Mouse (Mus musculus): ENCODE measurements around the gene Muc3.

The Muc3 gene

DNA sequence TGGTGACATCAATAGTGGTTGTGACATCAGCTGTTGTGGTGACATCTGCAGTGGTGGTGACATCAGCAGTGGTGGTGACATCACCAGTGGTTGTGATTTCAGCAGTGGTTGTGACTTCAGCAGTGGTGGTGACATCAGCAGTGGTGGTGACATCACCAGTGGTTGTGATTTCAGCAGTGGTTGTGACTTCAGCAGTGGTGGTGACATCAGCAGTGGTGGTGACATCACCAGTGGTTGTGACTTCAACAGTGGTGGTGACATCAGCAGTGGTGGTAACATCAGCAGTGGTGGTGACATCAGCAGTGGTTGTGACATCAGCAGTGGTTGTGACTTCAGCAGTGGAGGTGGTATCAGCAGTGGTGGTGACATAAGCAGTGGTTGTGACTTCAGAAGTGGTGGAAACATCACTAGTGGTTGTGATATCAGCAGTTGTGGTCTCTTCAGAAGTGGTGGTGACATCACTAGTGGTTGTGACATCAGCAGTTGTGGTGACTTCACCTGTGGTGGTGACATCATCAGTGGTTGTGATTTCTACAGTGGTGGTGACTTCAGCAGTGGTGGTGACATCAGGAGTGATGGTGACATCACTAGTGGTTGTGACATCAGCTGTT, at the start of gene Muc3:
Gene Muc3, minus strand, starts transcription at position 51 of the 611 bp plus-strand sequence.
- DNase-seq (ENCODE audit: low spot score in 2 of 2), result peak; percentile 11 to 34

DNA sequence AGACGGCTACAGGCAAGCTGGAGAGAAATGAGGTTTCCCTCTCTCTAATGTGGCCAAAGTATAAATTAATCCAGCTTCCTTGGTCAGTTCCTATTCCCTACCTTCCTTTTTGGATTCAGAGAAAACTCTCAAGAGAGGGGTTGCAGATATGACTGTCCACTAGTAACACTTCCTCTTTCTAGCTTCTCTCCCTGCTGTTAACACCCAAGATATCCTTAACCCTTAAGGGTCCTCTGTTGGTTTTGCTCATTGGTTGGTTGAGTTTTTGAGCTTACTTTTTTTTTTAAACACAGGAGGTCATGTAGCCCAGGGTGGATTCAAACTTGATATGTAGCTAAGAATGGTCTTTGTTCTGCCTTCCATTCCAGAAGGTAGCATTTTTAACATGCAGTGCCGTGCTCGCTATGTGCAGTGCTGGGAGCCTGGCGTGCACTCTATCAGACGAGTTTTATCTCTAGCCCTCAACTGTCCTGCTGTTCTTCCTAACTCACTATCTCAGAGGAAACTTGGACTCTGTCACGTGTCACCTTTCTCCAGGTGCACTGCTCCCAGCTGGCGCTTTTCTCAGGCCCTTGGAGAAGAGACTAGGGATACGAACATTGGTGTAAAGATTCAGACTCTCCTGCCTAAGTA, 45.5 kb upstream of the Muc3 start:
- DNase-seq (ENCODE audit: low spot score in 2 of 2), result no peak

DNA sequence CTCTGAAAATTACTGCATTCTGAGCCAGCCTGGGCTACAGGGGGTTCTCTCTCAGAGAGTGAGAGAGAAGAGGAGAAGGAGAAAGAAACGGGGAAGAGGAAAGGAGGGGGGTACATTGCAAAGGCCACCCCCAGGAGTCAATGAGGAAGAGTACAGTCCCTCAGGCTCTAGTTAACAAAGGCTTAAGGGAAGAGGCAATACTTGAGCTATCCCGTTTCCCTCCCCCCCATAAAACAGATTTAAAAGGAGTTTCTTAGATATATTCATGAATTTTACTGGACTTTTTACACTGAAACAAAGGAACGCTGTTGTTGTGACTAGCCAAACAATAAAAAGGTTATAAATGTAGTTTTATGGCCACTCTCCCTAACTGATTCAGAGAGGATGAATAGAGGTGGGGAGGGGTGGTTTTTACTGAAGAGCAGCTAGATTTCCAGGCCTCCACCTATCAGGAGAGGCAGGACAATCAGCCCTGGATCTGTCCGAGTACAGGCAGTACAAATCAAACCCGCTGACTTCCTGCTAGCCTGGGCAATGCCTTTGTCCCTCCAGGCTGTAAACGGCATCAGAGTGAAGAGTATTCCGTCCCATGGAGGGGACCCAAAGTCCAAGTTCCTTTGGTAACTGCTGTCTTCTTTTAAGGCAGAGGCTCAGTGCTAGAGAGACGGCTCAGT, 44.3 kb upstream of the Muc3 start:
- DNase-seq (ENCODE audit: low spot score in 2 of 2), result no peak

DNA sequence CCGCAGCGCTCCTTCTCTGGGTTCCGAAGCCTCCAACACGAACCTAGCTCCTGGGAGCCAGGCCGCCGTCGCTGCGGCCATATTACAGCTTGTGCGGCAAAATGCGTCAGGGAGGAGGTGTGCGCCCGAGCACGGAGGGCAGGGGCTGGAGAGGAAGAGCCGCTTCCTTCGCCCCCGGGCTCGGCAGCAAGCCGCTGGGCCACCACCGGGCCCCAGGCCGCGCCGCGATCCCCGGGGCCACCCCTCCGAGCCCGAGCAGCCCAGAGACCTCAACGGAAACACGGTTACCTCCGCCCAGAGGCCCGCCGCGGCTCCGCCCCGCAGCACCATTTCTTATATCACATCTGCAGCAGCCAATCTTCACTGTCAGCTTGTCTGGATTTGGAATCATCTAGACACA, 40.2 kb upstream of the Muc3 start:
- peak; percentile 24 to 39 for DNase-seq (ENCODE audit: low spot score in 2 of 2)

DNA sequence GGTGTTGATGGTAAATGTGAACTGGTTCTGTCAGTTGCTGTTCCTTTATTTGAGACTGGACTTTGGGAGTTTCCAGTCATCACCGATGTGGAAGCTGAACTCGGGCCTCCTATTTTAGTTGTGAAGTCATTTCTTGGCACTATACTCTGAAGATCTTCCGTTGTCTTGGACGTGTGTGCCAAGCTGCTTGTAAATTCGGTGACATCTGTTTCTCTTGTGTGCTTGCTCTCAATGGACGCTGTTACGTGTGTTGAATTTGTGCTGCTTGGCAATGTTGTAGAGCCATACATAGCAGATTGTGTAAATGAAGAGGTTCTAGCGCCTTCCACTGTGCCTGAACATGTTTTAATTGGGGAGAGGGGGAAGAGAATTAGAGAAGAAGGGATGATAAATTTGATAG, 36.2 kb upstream of the Muc3 start:
- no peak for DNase-seq (ENCODE audit: low spot score in 2 of 2)

DNA sequence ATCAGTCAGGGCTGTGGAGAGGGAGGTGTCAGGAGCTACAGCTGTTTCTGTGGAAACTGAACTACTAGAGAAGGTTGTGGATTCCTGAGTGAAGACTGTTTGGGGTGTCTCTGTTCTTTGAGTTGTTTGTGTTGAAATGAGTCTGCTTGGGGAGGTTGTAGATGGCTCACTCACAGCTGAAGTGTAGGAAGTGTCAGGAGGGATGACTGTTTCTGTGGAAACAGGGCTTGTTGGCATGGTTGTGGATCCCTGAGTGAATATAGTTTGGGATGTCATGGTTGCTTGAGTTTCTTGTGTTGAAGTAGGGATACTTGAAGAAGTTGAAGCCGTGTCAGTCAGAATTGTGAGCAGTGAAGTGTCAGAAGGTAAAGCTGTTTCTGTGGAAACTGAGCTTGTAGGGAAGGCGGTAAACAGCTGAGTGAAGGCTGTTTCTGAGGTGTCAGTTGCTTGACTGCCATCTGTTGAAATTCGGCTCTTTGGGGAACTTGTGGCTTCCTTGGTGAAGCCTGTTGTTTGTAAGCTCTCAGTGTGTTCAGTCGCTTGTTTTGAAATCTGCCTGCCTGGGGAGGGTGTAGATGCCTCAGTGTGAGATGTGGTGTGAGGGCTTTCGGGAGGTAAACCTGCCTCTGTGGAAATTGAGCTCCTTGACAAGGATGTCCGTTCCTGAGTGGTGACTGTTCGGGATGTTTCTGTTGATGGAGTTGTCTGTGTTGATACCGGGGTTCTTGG, 30.7 kb upstream of the Muc3 start:
- peak; percentile 17 to 22 for DNase-seq (ENCODE audit: low spot score in 2 of 2)

DNA sequence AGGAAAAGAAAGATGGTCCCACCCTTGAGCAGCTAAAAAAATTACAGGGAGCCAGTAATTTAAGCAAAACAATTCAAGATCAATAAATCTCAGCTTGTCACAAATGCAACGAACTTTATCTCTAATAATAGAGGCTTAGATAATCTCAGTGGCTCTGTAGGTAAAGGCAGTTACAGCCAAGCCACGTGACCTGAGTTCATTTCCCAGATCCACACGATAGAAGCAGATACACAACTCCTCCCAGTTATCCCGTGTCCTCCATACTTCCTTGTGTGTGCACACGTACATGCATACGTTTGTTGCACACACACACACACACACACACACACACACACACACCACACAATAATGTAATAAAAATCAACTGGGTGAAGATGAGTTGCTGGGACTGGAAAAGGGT, 24.8 kb upstream of the Muc3 start:
- no peak for DNase-seq (ENCODE audit: low spot score in 2 of 2)

DNA sequence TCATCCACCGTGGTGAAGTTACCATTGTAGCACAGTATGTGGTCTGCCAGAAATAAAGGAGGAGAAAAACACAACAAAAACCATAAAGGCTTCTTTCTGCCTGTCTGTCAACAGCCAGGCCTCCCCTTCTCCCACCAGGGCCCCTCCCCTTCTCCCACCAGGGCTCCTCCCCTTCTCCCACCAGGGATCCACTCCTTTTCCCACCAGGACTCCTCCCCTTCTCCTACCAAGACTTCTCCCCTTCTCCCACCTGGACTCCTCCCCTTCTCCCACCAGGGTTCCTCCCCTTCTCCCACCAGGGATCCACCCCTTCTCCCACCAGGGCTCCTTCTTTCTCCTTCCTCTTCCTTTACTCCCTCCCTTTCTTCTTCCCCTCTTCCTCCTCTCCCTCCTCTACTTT, 23.5 kb upstream of the Muc3 start:
- no peak for DNase-seq (ENCODE audit: low spot score in 2 of 2)

DNA sequence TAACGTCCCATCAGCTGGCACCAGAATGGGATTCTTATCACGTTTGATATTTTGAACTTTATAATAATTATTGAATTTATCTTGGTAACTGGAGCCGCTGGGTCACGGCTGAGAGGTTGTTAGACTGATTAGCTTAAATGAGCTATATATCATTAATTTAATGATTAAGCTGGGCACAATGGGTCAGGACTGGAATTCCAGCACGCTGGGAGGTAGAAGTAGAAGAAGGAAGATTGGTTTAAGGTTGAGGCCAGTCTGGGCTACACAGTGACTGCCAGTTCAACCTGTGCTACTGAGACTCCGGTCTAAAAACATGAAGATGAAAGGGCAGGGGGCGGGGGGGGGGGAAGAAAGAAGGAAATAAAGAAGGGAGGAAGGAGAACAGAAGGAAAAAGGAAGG, 22.4 kb upstream of the Muc3 start:
- DNase-seq (ENCODE audit: low spot score in 2 of 2), result no peak

DNA sequence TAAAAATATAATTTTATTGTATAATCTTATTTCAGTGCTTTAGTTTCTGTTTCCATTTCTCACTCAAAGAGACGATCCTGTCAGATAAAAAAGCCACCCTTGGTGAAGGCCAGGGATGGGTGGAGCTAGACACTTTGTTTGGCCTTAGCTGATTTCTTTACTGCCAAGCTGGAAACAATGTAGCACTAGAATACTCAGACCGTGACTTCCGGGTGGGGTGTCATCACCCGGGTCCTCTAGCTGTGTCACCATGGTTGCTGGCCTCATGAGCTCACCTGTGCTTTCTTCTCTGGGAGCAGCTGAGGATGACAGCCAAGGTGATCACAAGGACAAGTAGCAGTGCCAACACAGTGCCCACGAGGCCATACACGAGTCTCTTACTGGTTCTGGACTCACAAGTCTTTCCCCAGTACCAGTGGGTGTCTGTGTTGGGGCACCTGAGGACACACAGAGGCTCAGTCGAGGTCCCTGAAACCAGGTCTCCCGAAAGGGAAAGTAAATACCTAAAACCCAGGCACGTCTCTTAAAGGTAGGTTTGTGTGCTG, 21.8 kb upstream of the Muc3 start:
- peak; percentile 34 to 70 for DNase-seq (ENCODE audit: low spot score in 2 of 2)

DNA sequence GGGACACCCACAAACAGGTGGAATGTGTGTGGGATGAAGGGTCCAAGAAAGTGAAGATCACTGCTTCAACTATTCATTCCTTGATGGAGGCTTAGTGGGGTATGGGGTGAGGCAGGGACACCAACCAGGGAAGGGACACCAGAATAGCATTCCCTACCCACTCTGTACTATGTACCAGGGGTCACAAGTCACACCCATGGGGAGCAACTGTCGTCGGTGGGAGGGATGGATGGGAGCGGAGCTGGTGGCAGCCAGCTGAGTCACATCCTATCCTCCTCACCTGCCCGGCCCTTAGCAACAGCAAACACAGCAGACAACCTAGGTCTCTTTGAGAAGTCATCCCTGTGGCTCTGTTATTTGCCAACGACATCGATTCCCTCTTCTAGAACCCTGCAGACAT, 18.4 kb upstream of the Muc3 start:
- no peak for DNase-seq (ENCODE audit: low spot score in 2 of 2)

DNA sequence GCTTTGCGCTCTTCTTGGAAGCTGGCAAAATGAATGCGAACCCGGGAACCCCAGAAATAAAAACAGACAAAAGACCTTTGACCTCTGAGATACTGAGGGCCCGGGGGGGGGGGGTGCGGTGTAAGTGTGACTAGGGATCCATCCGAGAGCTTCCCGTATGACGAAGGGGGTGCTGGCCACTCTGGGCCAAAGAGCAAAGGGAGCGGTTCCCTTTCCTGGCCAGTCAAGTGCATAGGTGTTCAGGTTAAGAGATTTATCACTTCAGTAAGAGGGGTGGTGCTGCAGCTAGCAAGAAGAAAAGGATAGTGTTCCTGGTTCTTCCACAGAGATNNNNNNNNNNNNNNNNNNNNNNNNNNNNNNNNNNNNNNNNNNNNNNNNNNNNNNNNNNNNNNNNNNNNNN, 16.9 kb upstream of the Muc3 start:
- DNase-seq (ENCODE audit: low spot score in 2 of 2), result no peak

DNA sequence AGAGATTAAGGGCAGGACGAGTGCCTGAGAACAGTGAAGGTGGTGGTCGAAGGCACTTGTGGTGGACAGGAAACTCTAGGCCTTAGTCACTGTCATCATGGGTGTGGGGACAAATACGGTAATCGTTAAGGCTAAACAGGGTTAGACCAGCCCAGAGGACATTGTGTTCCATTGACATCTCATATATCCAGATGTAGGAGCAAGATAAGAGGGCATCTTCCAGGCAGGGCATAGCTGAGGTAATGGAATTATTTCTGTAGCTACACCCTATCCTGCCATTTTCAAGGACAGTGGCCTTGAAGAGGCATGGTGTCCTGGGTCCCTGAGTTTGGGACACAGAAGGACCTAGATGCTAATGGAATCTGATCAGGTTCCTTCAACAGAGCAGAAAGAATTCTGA, 12.7 kb upstream of the Muc3 start:
- no peak for DNase-seq (ENCODE audit: low spot score in 2 of 2)

DNA sequence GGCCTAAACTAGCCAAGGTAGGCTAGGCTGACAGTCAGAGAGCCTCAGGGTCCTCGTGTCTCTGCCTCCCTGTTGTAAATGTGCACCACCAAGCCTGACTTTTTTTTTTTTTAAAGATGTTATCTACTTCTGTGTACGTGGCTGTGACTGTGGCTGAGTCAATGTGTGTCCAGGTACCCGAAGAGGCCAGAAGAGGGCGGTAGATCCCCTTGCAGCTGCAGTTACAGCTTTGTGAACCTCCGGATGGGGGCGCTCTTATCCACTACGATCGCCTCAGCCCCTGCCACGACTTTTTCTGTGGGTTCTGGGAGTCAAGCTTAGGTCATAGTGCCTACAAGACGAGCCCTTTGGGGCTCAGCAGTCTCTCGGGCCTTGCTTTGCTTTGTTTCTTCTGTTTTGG, 10.3 kb upstream of the Muc3 start:
- peak; percentile 78 to 83 for DNase-seq (ENCODE audit: low spot score in 2 of 2)

DNA sequence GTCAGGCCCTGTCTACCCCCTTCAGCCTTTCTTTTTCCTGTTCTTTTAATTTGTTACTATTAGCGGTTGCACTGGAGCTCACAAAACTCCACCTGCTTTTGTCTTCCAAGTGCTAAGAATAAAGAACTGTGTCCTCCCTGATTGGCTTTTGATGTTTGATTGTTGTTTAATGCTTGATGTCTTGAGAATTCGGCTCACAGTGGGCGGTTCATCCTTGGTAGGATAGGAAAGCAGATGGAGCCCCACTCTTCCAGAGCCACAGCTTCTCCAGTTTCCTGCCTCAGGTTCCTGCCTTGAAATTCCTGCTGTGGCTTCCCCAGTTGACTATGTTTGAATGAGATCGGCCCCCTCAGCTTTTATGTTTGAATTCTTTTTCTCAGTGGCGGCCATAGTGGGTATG, 4.2 kb upstream of the Muc3 start:
- DNase-seq (ENCODE audit: low spot score in 2 of 2), result no peak

DNA sequence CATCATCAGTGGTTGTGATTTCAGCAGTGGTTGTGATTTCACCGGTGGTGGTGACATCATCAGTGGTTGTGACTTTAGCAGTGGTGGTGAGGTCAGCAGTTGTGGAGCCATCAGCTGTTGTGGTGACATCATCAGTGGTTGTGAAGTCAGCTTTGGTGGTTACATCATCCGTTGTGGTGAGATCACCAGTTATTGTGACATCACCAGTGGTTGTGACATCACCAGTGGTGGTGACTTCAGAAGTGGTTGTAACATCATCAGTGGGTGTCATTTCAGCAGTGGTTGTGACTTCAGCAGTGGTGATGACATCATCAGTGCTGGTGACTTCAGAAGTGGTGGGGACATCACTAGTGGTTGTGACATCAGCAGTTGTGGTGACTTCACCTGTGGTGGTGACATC, 3.5 kb upstream of the Muc3 start:
- DNase-seq (ENCODE audit: low spot score in 2 of 2), result peak; percentile 16 to 19

DNA sequence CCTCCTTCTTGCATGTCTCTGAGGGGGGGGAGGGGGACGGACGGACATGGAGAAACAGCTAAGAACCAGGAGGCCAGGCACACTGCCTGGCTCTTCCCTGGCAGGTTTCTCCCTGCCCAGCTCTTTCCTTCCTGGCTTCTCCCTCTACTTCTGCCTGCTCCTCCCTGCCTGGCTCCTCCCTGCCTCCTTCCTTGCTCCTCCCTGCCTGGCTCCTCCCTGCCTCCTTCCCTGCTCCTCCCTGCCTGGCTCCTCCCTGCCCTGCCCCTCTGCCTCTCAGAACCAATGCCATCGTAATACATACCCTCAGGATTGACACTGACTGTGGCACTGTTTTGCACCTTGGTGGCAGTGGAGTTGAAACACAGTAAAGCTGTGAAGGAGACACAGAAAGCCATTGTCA, 8.3 kb downstream of the Muc3 start:
- no peak for DNase-seq (ENCODE audit: low spot score in 2 of 2)

DNA sequence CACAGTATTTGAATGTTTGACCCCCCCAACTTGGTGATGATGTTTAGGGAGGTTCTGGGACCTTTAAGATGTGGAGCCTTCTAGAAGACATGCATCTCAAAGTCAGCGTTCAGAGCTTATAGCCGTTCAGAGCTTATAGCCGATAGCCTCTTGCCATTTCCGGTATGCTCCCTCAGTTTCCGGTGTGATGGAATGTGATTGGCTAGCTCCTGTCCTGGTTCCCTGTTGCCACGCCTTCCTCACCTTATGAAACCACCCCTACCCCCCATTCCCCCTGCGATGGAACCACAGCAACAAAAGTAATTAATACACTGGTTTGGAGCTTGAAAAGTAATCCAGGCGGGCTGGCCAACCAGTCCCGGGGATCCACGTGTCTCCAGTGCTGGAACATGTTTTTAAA, 10.1 kb downstream of the Muc3 start:
- no peak for DNase-seq (ENCODE audit: low spot score in 2 of 2)

DNA sequence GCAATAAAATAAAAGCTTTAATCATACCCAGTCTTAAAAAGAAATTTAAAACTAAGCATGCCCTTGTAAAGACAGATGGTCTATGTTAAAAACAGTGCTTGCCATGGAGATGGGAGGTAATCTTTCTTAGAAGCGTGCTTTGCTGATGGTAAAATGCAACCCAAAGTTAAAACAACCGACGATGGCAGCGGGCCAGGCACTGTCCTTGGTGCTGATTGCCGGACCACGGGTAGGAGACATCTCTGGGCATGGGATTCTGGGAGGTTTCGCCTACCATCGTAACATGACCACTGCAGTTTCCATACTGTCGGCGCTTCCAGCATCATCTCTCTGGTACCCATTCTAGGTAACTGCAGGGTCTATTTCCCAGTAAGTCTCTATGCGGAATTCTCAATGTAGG, 14.2 kb downstream of the Muc3 start:
- DNase-seq (ENCODE audit: low spot score in 2 of 2), result no peak

DNA sequence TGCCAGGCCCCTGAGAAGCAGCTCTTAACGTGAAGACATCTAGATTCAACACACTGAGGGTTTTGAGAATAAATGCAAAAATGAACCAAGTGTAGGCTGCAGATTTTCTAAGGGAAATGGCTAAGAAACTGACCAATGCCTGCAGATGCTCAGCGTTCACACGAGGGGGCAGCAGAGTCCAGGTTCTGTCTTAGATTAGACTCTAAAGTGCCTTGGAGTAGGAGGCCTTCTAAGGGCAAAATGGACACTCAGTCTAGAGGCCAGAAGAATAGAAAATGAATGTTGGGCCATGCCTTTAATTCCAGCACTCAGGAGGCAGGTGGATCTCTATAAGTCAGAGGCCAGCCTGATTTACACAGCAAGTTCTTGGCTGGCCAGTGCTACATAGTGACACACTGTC, 17.6 kb downstream of the Muc3 start:
- peak; percentile 49 to 66 for DNase-seq (ENCODE audit: low spot score in 2 of 2)

DNA sequence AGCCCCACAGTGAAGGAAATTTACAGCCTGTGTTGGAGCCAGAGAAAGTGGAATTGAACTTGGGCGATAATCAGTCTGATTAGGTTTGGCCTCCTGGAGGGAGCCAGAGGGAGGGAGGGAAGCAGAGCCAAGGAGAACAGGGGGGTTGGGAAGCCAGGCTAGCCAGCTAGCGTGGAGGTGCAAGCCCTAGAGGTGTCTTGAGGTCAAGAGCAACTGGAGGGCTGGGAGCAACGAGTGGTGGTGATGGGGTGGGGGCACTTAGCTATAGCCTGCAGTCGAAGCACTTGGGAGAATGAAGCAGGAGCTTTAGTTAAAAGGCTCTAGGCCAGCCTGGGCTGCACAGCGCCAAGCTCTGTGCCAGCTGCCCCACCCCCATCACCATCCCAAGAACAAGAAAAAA, 19.8 kb downstream of the Muc3 start:
- no peak for DNase-seq (ENCODE audit: low spot score in 2 of 2)

DNA sequence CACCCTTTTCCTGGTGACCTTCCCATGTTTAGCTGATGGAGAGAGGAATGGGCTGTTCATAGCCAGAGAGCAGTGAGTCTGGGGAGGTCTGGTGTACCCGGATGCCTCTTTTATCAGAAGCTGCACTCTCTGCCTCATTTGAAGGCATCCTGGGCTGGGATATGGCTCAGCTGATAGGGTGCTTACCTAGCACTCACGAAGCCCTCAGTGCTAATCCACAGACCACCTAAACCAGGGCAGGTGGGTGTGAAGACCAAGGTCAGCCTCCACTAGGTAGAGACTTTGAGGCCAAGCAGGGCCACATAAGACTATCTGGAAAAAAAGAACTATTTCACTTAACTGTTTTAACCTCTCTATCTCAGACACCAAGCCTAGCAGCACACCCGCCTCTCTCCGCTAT, 25.6 kb downstream of the Muc3 start:
- no peak for DNase-seq (ENCODE audit: low spot score in 2 of 2)

Data from natural killer cell, adult 2 months (primary cell).